Mouse (Mus musculus) midbrain, postnatal 0 days (tissue): ENCODE data around the gene Psenen. TPM values are rescaled to one million over a fixed set of nuclear protein-coding genes. Genes with fewer than 3 reads are reported as not detected.

Experiments used
- ATAC-seq: fragments of 200-750 bp; cut with Nextera tagmentation; 2 replicates; pipeline ENCODE4 v1.8.0; 2017; ENCODE audit warnings: moderate number of reproducible peaks, mild to moderate bottlenecking, moderate TSS enrichment, moderate library complexity; ENCODE audit not compliant: low FRiP score
- DNase-seq: peaks from one replicate; pipeline ENCODE4 v3.0.0-alpha.2; 2015; ENCODE audit warnings: low spot score
- H3K27ac ChIP-seq: fragments of 300-500 bp; sonication (generic); 2 replicates; pipeline ENCODE4 v1.5.1; 2014; ENCODE audit warnings: low read depth, mild to moderate bottlenecking, low read length, mixed read lengths
- H3K27me3 ChIP-seq: fragments of 300-500 bp; sonication (generic); 2 replicates; pipeline ENCODE4 v1.6.1; 2014; ENCODE audit warnings: low read length, control low read depth, mixed read lengths; ENCODE audit not compliant: insufficient read depth
- H3K36me3 ChIP-seq: fragments of 300-500 bp; sonication (generic); 2 replicates; pipeline ENCODE4 v1.6.1; 2014; ENCODE audit warnings: low read length, control low read depth, mixed read lengths; ENCODE audit not compliant: insufficient read depth
- H3K4me1 ChIP-seq: fragments of 300-500 bp; sonication (generic); 2 replicates; pipeline ENCODE4 v1.6.1; 2014; ENCODE audit warnings: mild to moderate bottlenecking, control low read depth, antibody characterized with exemption, low read length, mixed read lengths; ENCODE audit not compliant: insufficient read depth
- H3K4me2 ChIP-seq: fragments of 300-500 bp; sonication (generic); 2 replicates; pipeline ENCODE4 v1.6.1; 2014; ENCODE audit warnings: low read depth, mild to moderate bottlenecking, low read length, mixed read lengths; ENCODE audit not compliant: poor library complexity, severe bottlenecking
- H3K4me3 ChIP-seq: fragments of 300-500 bp; sonication (generic); 2 replicates; pipeline ENCODE4 v1.5.1; 2014; ENCODE audit warnings: low read depth, mild to moderate bottlenecking, low read length, moderate library complexity
- H3K9ac ChIP-seq: fragments of 300-500 bp; sonication (generic); replicated peaks from 2 replicates; pipeline ENCODE4 v1.6.1; 2014; ENCODE audit warnings: mild to moderate bottlenecking, low read length, moderate library complexity, mixed read lengths; ENCODE audit not compliant: poor library complexity, severe bottlenecking
- H3K9me3 ChIP-seq: fragments of 300-500 bp; sonication (generic); 2 replicates; pipeline ENCODE4 v1.6.1; 2016; ENCODE audit warnings: low read length, control low read depth
- CTCF ChIP-seq: IDR thresholded peaks from 2 replicates; pipeline ENCODE4 v1.5.1; 2016; ENCODE audit warnings: antibody characterized with exemption, mild to moderate bottlenecking
- WGBS: fragments of 180-500 bp; shearing (Covaris S2); extraction: QIAGEN DNeasy Blood & Tissue Kit; methylation state at CpG from one replicate; pipeline ENCODE4 v1.1.7; 2014; 5-methylcytosine and 5-hydroxymethylcytosine counted together
- polyA plus RNA-seq: library from polyadenylated mRNA; unstranded; fragments of >200 nt; fragmentation: Nextera tagmentation; extraction: Ambion mirVana; gene quantifications from 2 replicates; pipeline ENCODE4 v1.2.1, GENCODE M21; 2015
- total RNA-seq: library from RNA; depleted of rRNA; stranded (reverse); fragments of >200 nt; gene quantifications from 2 replicates; pipeline ENCODE4 v1.2.3, GENCODE M21; 2014

Gene Psenen
- total and polyA plus RNA-seq, 2 experiments from 2014 or later = 133 to 135 TPM

GRCm38 (mm10) chr7:30559443-30559954 is 3.9 kb downstream of the Psenen start, which contains the start of gene Lin37:
TSS of gene Lin37 (minus strand) at chr7:30559838.
- Histone ChIP-seq H3K9me3 (no peaks in the 10 kb centered on the region), H3K27ac (peak within 1 kb of the TSS; percentile 51; the same call in 1 of the 2 replicates), H3K4me1 (no peaks in the 10 kb centered on the region), H3K36me3 (peaks cover 18% of the 10 kb centered on the region), H3K27me3 (no peaks in the 10 kb centered on the region), H3K9ac (peak within 1 kb of the TSS; percentile 79), H3K4me3 (peak within 1 kb of the TSS; percentile 57), H3K4me2 (peak within 1 kb of the TSS; percentile 92)
- ATAC-seq (peak; percentile 87), DNase-seq (peak; percentile 99)
- TF ChIP-seq CTCF = no peak
- WGBS = under 1% methylated on average over 20 of the region's 20 CpGs

GRCm38 (mm10) chr7:30558656-30559442 is 4.6 kb downstream of the Psenen start:
- TF ChIP-seq CTCF = no peak
- H3K4me1 ChIP-seq = 0 out of 2 replicates have a peak, but pooled peaks cover under 1% of the 10 kb centered on the region
- peak overlapping the region; percentile 57 for H3K4me3 ChIP-seq
- peaks cover 20% of the 10 kb centered on the region for H3K36me3 ChIP-seq
- H3K4me2 ChIP-seq = peak overlapping the region; percentile 92
- peak overlapping the region; percentile 51; the same call in 1 of the 2 replicates for H3K27ac ChIP-seq
- ATAC-seq (no peak), DNase-seq (no peak)
- no peaks in the 10 kb centered on the region for H3K9me3 ChIP-seq
- no peaks in the 10 kb centered on the region for H3K27me3 ChIP-seq
- WGBS = 18% methylated on average over 12 of the region's 12 CpGs
- H3K9ac ChIP-seq = peak overlapping the region; percentile 79

GRCm38 (mm10) chr7:30557901-30558514 is 5.4 kb downstream of the Psenen start:
- Histone ChIP-seq H3K36me3 (peaks cover 20% of the 10 kb centered on the region), H3K9ac (no peak overlapping the region), H3K4me3 (no peak overlapping the region), H3K9me3 (no peaks in the 10 kb centered on the region), H3K27ac (no peak overlapping the region), H3K4me2 (peak overlapping the region; percentile 92), H3K27me3 (no peaks in the 10 kb centered on the region), H3K4me1 (peaks cover 9% of the 10 kb centered on the region; the same call in 1 of the 2 replicates)
- 91% methylated on average over 13 of the region's 13 CpGs for WGBS
- ATAC-seq = no peak
- TF ChIP-seq CTCF = no peak
- no peak for DNase-seq

GRCm38 (mm10) chr7:30556894-30557536 is 6.4 kb downstream of the Psenen start:
- Histone ChIP-seq H3K9me3 (no peaks in the 10 kb centered on the region), H3K4me3 (no peak overlapping the region), H3K27ac (no peak overlapping the region), H3K4me2 (no peak overlapping the region), H3K27me3 (no peaks in the 10 kb centered on the region), H3K4me1 (peaks cover 9% of the 10 kb centered on the region; the same call in 1 of the 2 replicates), H3K36me3 (peaks cover 20% of the 10 kb centered on the region), H3K9ac (no peak overlapping the region)
- no peak for DNase-seq
- peak; percentile 44 for TF ChIP-seq CTCF
- ATAC-seq = no peak
- 95% methylated on average over 18 of the region's 18 CpGs for WGBS

- no peaks in the 10 kb centered on the region for H3K27me3 ChIP-seq
- peaks cover 9% of the 10 kb centered on the region; the same call in 1 of the 2 replicates for H3K4me1 ChIP-seq
- no peak for TF ChIP-seq CTCF
- DNase-seq (no peak), ATAC-seq (no peak)
- peaks cover 20% of the 10 kb centered on the region for H3K36me3 ChIP-seq
- peak overlapping the region; percentile 62; the same call in 1 of the 2 replicates for H3K9ac ChIP-seq
- H3K4me2 ChIP-seq = peak overlapping the region; percentile 76
- WGBS = 87% methylated on average over 22 of the region's 22 CpGs
- no peaks in the 10 kb centered on the region for H3K9me3 ChIP-seq
- H3K4me3 ChIP-seq = no peak overlapping the region
- H3K27ac ChIP-seq = no peak overlapping the region
Observed at GRCm38 (mm10) chr7:30553810-30554584, 9.4 kb downstream of the Psenen start.
